Mouse (Mus musculus) cortical plate, adult 2 months (tissue): Measurements from ENCODE around the gene Itpripl2.

Source experiments
- CTCF ChIP-seq: fragments of 200-500 bp; IDR thresholded peaks from 2 replicates; pipeline ENCODE4 v1.5.1; 2011; ENCODE audit warnings: mild to moderate bottlenecking, control low read depth, low read length; ENCODE audit not compliant: insufficient read depth; ENCODE audit errors: extremely low read depth
- POLR2A ChIP-seq: fragments of 200-500 bp; IDR thresholded peaks from 2 replicates; pipeline ENCODE4 v1.6.1; 2011; ENCODE audit warnings: mild to moderate bottlenecking, low read length, control low read depth; ENCODE audit not compliant: insufficient read depth; ENCODE audit errors: extremely low read depth

DNA sequence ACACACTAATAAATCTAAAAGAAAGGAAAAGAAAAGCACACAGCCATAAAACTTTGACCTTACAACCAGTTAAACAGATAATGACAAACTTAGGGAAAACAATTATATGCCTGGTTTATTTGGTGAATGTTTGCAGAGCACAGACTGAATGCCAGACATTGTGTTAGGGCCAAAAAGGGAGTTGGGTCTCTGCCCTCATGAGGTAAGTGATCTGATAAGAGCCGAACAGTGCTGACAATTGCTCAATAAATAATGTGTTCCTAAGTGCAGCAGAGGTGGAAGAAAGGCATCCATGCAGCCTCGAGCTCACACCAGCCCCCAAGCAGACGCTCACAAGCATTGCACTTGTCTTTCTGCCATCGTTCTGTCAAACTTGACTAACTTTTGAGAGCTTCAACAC is 27.3 kb downstream of the Itpripl2 start:
- TF ChIP-seq CTCF = no peak
- no peak for TF ChIP-seq POLR2A
